Mouse (Mus musculus) thymus, postnatal 14 days (tissue): Measurements from ENCODE around the gene Lima1.
A peak's percentile ranks its signal among the peaks of the same experiment; 100 is the strongest.
"Not testable (repeated sequence)": the region's sequence is repeated elsewhere in the genome, so short reads cannot be mapped to it uniquely, and the experiment has no call there.

Experiments
- DNase-seq: peaks from one replicate; pipeline ENCODE4 v3.0.0; 2021

The Lima1 gene

DNA sequence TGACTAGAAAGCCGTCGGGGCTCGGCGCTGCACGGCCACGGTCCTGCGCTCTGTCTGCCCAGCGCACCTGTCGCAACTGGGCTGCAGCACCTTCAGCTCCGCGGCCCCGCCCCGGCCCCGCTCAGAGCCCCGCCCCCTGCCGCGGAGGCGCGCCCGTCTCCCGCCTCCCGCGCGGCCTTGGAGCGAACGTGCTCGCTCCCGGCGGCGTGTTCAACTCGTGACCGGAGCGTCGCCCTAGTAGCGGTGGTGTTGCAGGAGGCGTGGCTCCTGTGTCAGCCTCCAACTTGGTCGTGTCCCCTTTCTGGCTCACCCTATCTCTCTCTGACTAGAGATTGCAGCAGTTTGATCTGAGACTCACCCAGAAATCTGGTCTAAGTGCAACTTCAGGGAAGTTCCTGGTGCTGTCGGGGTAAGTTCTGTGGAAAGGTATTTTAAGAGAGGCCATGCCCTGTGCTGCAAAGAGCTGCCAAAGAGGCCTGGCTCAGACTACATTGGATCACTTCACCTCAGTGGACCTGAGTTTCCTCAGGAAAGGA, at the start of gene Lima1:
TSS of gene Lima1 (minus strand) at position 123 of the 536 bp plus-strand sequence.
- DNase-seq, result peak; percentile 87

DNA sequence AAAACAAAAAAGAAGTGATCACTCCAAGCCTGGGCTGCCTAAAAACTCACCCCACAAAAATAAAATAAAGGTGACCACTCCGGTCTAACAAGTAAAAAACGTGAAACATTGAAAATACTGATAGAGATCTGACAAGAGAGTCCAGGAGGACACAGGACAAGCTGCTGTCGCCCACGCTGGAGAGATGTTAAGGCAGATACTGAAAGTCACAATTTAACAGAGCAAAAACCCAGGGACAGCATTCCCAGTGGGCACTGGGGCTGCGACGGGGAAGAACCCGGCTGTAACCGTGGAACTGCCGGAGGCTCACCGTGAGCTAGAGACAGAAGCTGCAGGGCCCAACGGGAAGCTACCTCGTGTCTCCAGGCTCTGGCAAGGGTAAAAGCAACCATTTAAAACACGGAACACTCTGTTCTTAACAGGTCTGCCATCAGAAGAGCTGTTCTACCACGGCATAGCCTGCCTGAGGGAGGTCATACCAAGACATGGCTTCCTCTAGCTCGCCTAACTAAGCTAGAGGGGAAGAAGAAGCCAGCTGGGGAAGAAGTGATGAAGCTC, 44.4 kb upstream of the Lima1 start:
- no peak for DNase-seq

- DNase-seq, result no peak
These were observed 42.0 kb upstream of the Lima1 start for GRCm38 (mm10) chr15:99917264-99917663.

GRCm38 (mm10) chr15:99914613-99915012, 39.4 kb upstream of the Lima1 start:
- no peak for DNase-seq

GRCm38 (mm10) chr15:99911785-99912184, 36.5 kb upstream of the Lima1 start:
- no peak for DNase-seq

GRCm38 (mm10) chr15:99909339-99909996, 34.2 kb upstream of the Lima1 start:
- peak; percentile 8 for DNase-seq

DNA sequence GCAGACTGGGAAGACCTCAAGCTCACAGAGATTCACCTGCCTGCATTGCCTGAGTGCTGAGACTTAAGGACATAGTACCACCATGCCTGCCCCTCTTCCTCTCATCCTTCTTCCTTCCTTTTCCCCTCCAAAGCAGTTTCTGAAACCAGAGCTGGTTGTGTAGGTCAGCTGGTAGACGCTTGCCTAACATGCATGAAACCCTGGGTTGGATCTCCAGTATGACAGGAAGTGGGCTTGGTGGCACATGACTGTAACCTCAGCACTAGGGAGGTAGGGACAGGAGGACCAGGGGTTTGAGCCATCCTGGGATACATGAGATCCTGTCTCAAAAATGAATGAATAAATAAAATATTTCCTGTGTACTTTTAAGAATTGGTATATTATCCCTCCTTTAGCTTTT, 32.3 kb upstream of the Lima1 start:
- no peak for DNase-seq

DNA sequence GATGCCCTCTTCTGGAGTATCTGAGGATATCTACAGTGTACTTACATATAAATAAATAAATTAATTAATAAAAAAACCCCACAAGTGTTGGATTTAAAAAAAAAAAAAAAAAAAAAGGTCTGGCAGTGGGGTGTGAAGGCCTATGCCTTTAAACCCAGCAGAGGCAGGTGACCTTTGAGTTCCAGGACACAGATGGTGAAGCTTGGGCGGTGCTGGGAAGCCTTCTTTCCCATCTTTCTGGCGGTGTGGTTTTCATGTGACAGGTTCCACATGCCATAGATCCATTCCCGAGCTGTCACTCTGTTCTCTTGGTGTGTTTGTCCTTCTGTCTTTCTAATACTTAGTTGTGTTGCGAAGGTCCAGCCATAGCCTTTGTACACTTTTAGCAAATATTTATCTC, 31.8 kb upstream of the Lima1 start:
- no peak for DNase-seq

- DNase-seq, result no peak
These were observed 29.6 kb upstream of the Lima1 start for GRCm38 (mm10) chr15:99904841-99905240.

DNA sequence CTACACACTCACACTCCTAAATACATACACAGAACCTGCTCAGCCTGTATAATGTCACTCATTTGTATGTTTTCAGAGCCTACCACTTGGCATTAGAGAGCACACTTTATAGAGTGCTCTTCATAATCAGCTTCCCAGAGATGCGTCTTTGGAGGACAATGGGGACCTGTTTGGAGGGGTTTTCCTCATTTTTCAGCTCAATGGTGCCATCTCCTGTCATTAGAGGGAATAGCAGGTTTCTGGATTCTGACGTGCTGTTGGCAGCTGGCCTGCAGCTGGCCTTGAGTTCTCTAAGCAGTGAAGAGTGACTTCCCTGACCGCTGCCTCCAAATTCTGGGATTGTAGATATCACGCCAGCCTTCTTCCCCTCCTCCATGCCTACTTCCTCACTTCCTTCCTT, 29.1 kb upstream of the Lima1 start:
- peak; percentile 30 for DNase-seq

DNA sequence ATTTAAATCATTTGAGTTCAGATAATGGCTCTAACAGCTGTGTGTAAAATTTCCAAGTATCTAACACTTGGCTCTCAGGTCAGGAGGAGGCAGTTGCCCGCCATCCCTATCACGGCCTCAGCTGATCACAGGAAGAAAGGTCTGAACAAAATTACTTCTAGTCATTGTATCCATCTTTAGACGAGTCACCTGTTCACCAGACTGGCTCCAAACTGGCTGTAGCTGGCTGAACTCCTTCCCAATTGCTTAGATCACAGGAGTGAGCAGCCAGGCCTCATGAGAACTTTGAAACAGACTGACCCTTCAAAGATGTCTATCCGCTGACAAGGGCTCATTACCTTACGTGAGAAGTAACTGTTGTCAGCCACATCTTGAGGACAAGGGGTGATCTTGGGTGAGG, 28.0 kb upstream of the Lima1 start:
- no peak for DNase-seq

GRCm38 (mm10) chr15:99902786-99903185, 27.5 kb upstream of the Lima1 start:
- DNase-seq, result no peak

GRCm38 (mm10) chr15:99896621-99897020, 21.4 kb upstream of the Lima1 start:
- no peak for DNase-seq

- no peak for DNase-seq
These were observed 16.1 kb upstream of the Lima1 start for GRCm38 (mm10) chr15:99891355-99891754.

DNA sequence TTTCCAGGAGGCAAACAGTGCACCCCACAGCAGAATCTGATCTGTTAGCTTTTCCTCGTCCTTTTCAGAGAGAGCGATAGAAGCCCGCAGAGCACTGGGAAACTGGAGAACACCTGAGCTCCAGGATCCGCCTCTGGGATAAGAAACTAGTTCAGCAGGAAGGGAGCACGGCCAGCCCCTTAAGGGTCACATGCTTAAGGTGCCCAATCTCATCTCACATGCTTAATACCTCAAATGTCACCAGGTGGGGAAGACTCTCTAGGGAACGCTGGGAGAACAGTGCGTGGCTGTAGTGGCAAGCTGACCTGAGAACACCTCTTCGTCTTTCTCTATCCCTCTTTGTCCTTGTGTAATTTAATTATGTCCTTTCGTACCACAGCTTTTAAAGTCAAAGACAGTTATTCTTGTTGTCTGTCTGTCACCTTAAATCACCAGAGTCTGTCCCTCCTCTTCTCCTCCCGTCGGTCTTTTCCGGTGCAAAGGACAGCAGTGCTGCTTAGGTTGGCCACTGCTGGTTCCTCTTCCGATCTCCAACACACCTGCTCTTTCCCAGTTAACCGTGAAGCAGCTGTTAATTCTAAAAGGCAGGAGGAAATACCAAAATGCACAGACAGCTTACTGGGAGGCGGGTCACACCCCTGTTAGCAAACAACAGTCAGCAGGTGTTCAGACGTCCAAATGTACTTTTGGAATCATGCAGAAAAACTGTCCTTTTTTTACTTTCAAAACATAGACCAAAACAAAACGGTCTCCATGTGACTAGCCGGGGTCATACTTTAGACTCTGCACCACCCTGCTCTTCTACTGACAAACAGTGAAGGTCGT, 15.4 kb upstream of the Lima1 start:
- DNase-seq, result peak; percentile 19

GRCm38 (mm10) chr15:99889275-99889874, 14.1 kb upstream of the Lima1 start:
- no peak for DNase-seq

- not testable (repeated sequence) for DNase-seq
These were observed 11.9 kb upstream of the Lima1 start for GRCm38 (mm10) chr15:99887130-99887529.

GRCm38 (mm10) chr15:99884038-99884437, 8.8 kb upstream of the Lima1 start:
- DNase-seq, result no peak

DNA sequence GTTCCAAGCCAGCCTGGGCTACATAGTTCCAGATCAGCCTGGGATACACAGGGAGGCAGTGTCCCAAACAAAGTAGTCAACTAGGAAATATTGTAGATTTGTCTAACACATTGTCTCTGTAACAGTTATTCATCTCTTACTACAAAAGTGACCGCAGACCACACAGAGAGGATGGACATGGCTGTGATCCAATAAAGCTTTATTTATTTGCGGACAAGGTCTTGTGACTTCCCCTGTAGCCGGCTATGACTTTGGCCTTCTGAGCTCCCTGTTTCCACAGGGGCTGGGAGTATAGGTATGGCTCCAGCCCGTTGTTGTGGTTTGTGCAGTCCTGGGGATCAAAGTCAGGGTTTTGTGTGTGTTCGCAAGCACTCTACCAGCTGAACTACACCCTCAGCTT, 3.3 kb upstream of the Lima1 start:
- no peak for DNase-seq

DNA sequence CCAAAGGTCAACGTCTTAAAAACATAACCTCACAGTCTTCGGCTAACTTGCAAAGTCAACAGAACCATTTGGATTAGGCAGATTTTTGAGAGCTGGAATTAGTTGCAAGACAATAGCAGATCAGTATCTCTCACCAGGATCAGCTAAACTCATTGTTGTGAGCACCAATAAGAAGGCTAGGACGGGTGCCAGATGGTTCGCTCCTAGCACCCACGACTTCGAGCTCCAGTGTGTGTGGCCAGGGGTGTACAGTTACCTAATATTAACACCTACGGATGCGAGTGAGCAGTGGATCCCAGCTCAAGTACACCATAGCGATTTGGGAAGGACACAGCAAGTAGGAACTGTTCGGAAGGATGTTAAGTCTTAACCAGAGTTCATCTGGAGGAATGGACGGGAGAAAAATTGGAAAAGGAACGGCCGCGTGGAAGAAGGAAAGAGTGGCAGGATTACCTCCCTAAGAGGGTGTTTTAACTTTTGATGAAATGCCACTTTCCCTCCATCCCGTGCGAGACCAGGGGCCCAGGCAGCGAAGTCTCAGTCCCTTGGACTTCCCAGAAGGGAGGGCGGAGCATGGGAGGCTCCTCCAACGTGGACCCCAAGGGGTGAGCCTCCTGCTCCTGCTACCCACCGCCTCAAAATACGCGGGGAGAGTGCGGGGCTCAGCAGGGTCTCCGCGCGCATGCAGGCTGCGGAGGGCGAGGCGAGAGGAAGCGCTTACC, 483 bp downstream of the Lima1 start:
- no peak for DNase-seq

DNA sequence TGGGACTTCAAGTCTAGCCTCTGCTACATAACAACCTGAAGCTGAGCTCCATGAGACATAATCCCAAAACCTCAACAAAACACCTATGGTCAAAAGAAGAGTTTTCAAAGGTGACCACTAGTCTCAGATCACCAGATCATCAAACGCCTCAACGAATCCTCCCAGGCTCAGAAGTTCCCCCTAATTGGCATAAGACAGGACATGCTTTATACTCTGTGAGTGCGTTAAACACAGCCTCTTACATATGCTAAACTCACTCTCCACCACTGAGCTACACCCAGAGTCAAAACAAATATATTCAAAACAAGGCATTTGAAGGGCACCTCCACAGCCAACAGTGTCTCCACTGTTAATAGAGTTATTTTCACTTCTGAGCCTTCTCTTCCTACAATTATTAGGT, 2.7 kb downstream of the Lima1 start:
- no peak for DNase-seq

DNA sequence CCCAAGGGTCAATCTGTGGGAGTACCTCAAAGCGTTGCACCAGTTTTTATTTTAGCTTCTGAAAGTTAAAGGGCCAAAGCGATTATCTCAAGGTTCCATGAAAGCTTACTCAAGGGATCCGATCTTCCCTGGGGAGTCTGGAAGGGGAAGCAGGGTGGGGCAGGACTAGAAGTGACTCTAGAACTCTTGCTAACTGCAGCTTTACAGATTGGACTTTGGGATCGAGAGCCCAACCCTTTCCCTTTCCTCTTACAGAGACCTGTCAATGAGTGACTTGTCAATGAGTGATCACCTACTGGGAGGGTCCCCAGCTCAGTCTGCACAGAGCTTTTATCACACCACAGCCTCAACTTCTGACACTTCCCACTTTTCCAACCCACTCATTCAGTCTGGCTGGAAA, 7.6 kb downstream of the Lima1 start:
- DNase-seq, result no peak
